Mouse (Mus musculus): ENCODE measurements at regions not wholly inside any gene's neighbourhood (a gene's known extent, or its start where the extent isn't known, plus 50 kb on each side); places are given as distances from the start of the nearest gene placed in this dataset.

DNA sequence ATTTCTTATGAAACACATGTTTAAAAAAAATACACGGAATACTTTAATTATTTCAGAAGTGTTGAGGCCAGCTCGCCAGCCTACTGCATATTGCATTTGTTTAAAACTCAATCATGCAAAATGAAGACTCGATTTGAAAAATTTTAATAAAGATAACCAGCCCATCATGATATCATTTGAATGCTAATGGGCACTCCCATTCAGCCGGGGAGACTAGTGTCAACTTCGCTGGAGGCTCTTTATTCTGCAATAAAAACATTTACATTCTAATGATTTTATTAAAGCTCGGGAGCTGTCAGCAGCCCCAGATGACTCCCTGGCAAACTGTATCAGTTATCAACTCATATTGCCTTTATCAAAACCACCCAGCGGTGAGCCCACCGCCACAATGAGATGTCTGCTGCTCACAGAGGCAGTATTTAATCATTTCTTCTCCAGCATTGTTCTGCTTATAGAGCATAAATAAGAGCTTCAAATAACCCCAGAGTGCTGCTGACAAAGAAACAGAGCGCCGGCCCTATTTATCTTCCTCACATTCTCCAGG lies 287.4 kb downstream of the Irx1 start:
- no peak for TF ChIP-seq CTCF (IDR thresholded peaks at IDR 0.05; ENCODE audit: borderline replicate concordance, insufficient read depth, low read depth, low read length)
- no peak for TF ChIP-seq POLR2A (IDR thresholded peaks at IDR 0.05; ENCODE audit: borderline replicate concordance, insufficient read depth, low read length)
